Mouse (Mus musculus): ENCODE results near the gene Wdr93. TPM values are rescaled to one million over a fixed set of nuclear protein-coding genes. Genes with fewer than 3 reads are reported as not detected.

The Wdr93 gene
- polyA plus RNA-seq, 2 experiments: 0.04 to 0.08 TPM

DNA sequence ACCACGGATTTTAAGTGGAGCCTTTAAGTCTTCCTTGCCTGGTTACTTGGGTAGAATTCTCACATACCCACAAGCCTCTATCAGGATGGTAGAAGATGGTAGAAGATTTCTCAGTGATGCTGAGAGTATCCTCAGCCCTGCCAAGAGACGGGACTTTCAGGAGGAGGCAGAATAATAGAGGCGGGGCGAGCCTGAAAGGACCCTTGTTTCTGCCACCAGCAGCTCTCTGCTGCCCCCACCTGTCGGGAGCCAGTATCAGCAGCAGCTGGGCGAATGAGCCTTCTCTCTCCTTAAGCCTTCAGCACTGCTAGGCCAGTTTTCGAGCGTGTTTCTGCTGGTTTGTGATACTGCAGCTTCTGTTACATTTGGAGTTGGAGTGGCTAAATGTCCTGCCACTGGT, 13.8 kb upstream of the Wdr93 start:
- H3K27me3 ChIP-seq (ENCODE audit: control insufficient read depth, insufficient read depth, low read length): no peaks in the 10 kb centered on the region
- DNase-seq (ENCODE audit: low read depth in 3 of 3, low spot score in 3 of 3) (peak in 1 of 3 experiments; percentile 27), ATAC-seq (ENCODE audit: insufficient read depth) (no peak)
- TF ChIP-seq CTCF (IDR thresholded peaks at IDR 0.05; ENCODE audit: low read depth) (peak; percentile 89), EP300 (IDR thresholded peaks at IDR 0.05; ENCODE audit: low read depth) (no peak)
- no peaks in the 10 kb centered on the region for H3K36me3 ChIP-seq (replicated peaks; ENCODE audit: control insufficient read depth, insufficient read depth, low read depth)
- H3K27ac ChIP-seq: no peak overlapping the region
- H3K9me3 ChIP-seq (ENCODE audit: control insufficient read depth, low read length): no peaks in the 10 kb centered on the region
- H3K9ac ChIP-seq (replicated peaks): no peak overlapping the region
- WGBS (ENCODE audit: insufficient replicate concordance): 8% methylated on average over 8 of the region's 8 CpGs
- no peak overlapping the region for H3K4me3 ChIP-seq (ENCODE audit: insufficient read depth in 1 of 2, low read depth in 2 of 2, low read length in 2 of 2)
- no peak overlapping the region for H3K4me2 ChIP-seq (ENCODE audit: low read depth)
- no peaks in the 10 kb centered on the region for H3K4me1 ChIP-seq (replicated peaks; ENCODE audit: control insufficient read depth in 2 of 2, insufficient read depth in 2 of 2, low read length in 1 of 2)

- Histone ChIP-seq H3K27ac (no peak overlapping the region), H3K4me2 (ENCODE audit: low read depth) (no peak overlapping the region), H3K27me3 (ENCODE audit: control insufficient read depth, insufficient read depth, low read length) (no peaks in the 10 kb centered on the region), H3K9ac (replicated peaks) (no peak overlapping the region), H3K4me3 (ENCODE audit: insufficient read depth in 1 of 2, low read depth in 2 of 2, low read length in 2 of 2) (no peak overlapping the region), H3K36me3 (replicated peaks; ENCODE audit: control insufficient read depth, insufficient read depth, low read depth) (no peaks in the 10 kb centered on the region), H3K4me1 (replicated peaks; ENCODE audit: control insufficient read depth in 2 of 2, insufficient read depth in 2 of 2, low read length in 1 of 2) (no peaks in the 10 kb centered on the region), H3K9me3 (ENCODE audit: control insufficient read depth, low read length) (no peaks in the 10 kb centered on the region)
- DNase-seq (ENCODE audit: low read depth in 3 of 3, low spot score in 3 of 3) (no peak), ATAC-seq (ENCODE audit: insufficient read depth) (no peak)
- TF ChIP-seq EP300 (IDR thresholded peaks at IDR 0.05; ENCODE audit: low read depth): no peak
- TF ChIP-seq CTCF (IDR thresholded peaks at IDR 0.05; ENCODE audit: low read depth): peak; percentile 47
- WGBS (ENCODE audit: insufficient replicate concordance): 51% methylated on average over 11 of the region's 11 CpGs
These were observed 13.1 kb upstream of the Wdr93 start for GRCm38 (mm10) chr7:79729743-79730370.

DNA sequence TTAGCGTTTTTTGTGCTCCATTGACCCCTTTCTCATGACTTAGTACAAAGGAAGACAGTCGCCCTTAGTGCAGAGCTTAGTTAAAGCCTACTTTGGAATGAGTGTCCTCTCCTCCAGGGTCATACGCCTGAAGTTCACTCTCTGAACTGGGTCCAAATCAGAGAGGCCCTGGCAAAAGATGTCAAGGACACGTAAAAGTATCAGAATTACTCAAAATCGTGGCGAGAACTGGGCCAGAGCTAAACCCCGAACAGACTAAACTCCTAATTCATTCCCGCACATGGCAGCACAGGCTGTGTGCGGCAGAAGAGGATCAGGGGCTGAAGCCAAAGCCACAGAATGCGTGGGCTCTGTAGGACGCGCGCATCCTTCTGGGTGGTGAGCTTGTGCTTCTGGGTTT, 11.5 kb upstream of the Wdr93 start:
- no peaks in the 10 kb centered on the region for H3K9me3 ChIP-seq (ENCODE audit: control insufficient read depth, low read length)
- no peak for DNase-seq (ENCODE audit: low read depth in 3 of 3, low spot score in 3 of 3)
- H3K27ac ChIP-seq: no peak overlapping the region
- H3K9ac ChIP-seq (replicated peaks): no peak overlapping the region
- no peaks in the 10 kb centered on the region for H3K36me3 ChIP-seq (replicated peaks; ENCODE audit: control insufficient read depth, insufficient read depth, low read depth)
- H3K4me3 ChIP-seq (ENCODE audit: insufficient read depth in 1 of 2, low read depth in 2 of 2, low read length in 2 of 2): no peak overlapping the region
- TF ChIP-seq CTCF (IDR thresholded peaks at IDR 0.05; ENCODE audit: low read depth): no peak
- no peak for TF ChIP-seq EP300 (IDR thresholded peaks at IDR 0.05; ENCODE audit: low read depth)
- WGBS (ENCODE audit: insufficient replicate concordance): 69% methylated on average over 13 of the region's 13 CpGs
- H3K4me1 ChIP-seq (replicated peaks; ENCODE audit: control insufficient read depth in 2 of 2, insufficient read depth in 2 of 2, low read length in 1 of 2): no peaks in the 10 kb centered on the region
- H3K27me3 ChIP-seq (ENCODE audit: control insufficient read depth, insufficient read depth, low read length): no peaks in the 10 kb centered on the region
- no peak overlapping the region for H3K4me2 ChIP-seq (ENCODE audit: low read depth)
- ATAC-seq (ENCODE audit: insufficient read depth): no peak

- Histone ChIP-seq H3K4me3 (ENCODE audit: insufficient read depth in 1 of 2, low read depth in 2 of 2, low read length in 2 of 2) (no peak within 1 kb of the TSS), H3K36me3 (replicated peaks; ENCODE audit: control insufficient read depth, insufficient read depth, low read depth) (no peaks in the 10 kb centered on the region), H3K9me3 (ENCODE audit: control insufficient read depth, low read length) (no peaks in the 10 kb centered on the region), H3K4me2 (ENCODE audit: low read depth) (no peak within 1 kb of the TSS), H3K4me1 (replicated peaks; ENCODE audit: control insufficient read depth in 2 of 2, insufficient read depth in 2 of 2, low read length in 1 of 2) (no peaks in the 10 kb centered on the region), H3K27ac (no peak within 1 kb of the TSS), H3K9ac (replicated peaks) (no peak within 1 kb of the TSS), H3K27me3 (ENCODE audit: control insufficient read depth, insufficient read depth, low read length) (no peaks in the 10 kb centered on the region)
- no peak for TF ChIP-seq EP300 (IDR thresholded peaks at IDR 0.05; ENCODE audit: low read depth)
- TF ChIP-seq CTCF (IDR thresholded peaks at IDR 0.05; ENCODE audit: low read depth): no peak
- 40% methylated on average over 4 of the region's 4 CpGs for WGBS (ENCODE audit: insufficient replicate concordance)
- no peak for ATAC-seq (ENCODE audit: insufficient read depth)
- no peak for DNase-seq (ENCODE audit: low read depth in 3 of 3, low spot score in 3 of 3)
These were observed 10.3 kb upstream of the Wdr93 start, which contains the start of gene Plin1 for GRCm38 (mm10) chr7:79732622-79733021. Plin1 (minus strand) TSS chr7:79732903.

DNA sequence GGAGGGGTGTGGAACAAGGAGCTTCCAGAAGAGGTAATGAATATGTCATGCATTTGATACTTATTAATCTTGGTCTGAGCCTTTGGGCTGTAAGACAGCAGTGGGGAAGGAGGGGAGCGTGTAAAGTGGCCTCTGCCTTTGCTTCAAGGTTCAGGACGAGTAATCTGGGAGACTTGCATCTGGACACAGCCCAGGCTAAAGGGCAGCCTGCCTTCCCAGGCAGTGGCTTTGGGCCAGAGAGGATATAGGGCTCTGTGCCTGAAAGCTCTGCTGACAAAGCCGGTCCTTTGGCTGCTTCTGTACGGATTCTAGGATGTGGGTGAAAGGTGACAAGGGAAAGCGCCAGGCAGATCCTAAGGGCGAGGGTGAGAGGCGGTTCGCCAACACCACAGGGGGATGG, 8.4 kb upstream of the Wdr93 start:
- WGBS (ENCODE audit: insufficient replicate concordance): 70% methylated on average over 8 of the region's 8 CpGs
- Histone ChIP-seq H3K4me2 (ENCODE audit: low read depth) (no peak overlapping the region), H3K9me3 (ENCODE audit: control insufficient read depth, low read length) (no peaks in the 10 kb centered on the region), H3K27ac (no peak overlapping the region), H3K4me3 (ENCODE audit: insufficient read depth in 1 of 2, low read depth in 2 of 2, low read length in 2 of 2) (no peak overlapping the region), H3K36me3 (replicated peaks; ENCODE audit: control insufficient read depth, insufficient read depth, low read depth) (no peaks in the 10 kb centered on the region), H3K27me3 (ENCODE audit: control insufficient read depth, insufficient read depth, low read length) (no peaks in the 10 kb centered on the region), H3K4me1 (replicated peaks; ENCODE audit: control insufficient read depth in 2 of 2, insufficient read depth in 2 of 2, low read length in 1 of 2) (no peaks in the 10 kb centered on the region), H3K9ac (replicated peaks) (no peak overlapping the region)
- TF ChIP-seq EP300 (IDR thresholded peaks at IDR 0.05; ENCODE audit: low read depth): no peak
- no peak for TF ChIP-seq CTCF (IDR thresholded peaks at IDR 0.05; ENCODE audit: low read depth)
- DNase-seq (ENCODE audit: low read depth in 3 of 3, low spot score in 3 of 3) (no peak), ATAC-seq (ENCODE audit: insufficient read depth) (no peak)
